Mouse (Mus musculus) intestine, embryonic 14.5 days (tissue): Measurements from ENCODE around the gene Slc5a3. TPM values are rescaled to one million over a fixed set of nuclear protein-coding genes. Genes with fewer than 3 reads are reported as not detected.

Source experiments
- ATAC-seq: fragments of 200-750 bp; cut with Nextera tagmentation; replicated peaks from 2 replicates; pipeline ENCODE4 v1.8.0; 2017; ENCODE audit warnings: low read depth, moderate number of reproducible peaks, moderate TSS enrichment, moderate library complexity; ENCODE audit not compliant: low FRiP score, low TSS enrichment
- DNase-seq: peaks from one replicate; pipeline ENCODE4 v3.0.0-alpha.2; 2018; ENCODE audit warnings: low spot score
- H3K27ac ChIP-seq: fragments of 300-500 bp; sonication (generic); 2 replicates; pipeline ENCODE4 v1.5.1; 2014; ENCODE audit warnings: low read depth, mild to moderate bottlenecking, control low read depth
- H3K27me3 ChIP-seq: fragments of 300-500 bp; sonication (generic); replicated peaks from 2 replicates; pipeline ENCODE4 v1.6.1; 2014; ENCODE audit warnings: low read length, control low read depth; ENCODE audit not compliant: control insufficient read depth, insufficient read depth
- H3K36me3 ChIP-seq: fragments of 300-500 bp; sonication (generic); 2 replicates; pipeline ENCODE4 v1.6.1; 2014; ENCODE audit warnings: low read length, control low read depth; ENCODE audit not compliant: control insufficient read depth, insufficient read depth
- H3K4me1 ChIP-seq: fragments of 300-500 bp; sonication (generic); replicated peaks from 2 replicates; pipeline ENCODE4 v1.6.1; 2014; ENCODE audit warnings: low read length, control low read depth, mixed read lengths; ENCODE audit not compliant: control insufficient read depth, insufficient read depth
- H3K4me2 ChIP-seq: fragments of 300-500 bp; sonication (generic); 2 replicates; pipeline ENCODE4 v1.6.1; 2014; ENCODE audit warnings: low read length
- H3K4me3 ChIP-seq: fragments of 300-500 bp; sonication (generic); 2 replicates; pipeline ENCODE4 v1.5.1; 2014; ENCODE audit warnings: low read depth, low read length, control low read depth, mixed read lengths
- H3K9ac ChIP-seq: fragments of 300-500 bp; sonication (generic); 2 replicates; pipeline ENCODE4 v1.6.1; 2014; ENCODE audit warnings: mild to moderate bottlenecking, low read length
- H3K9me3 ChIP-seq: fragments of 300-500 bp; sonication (generic); 2 replicates; pipeline ENCODE4 v1.6.1; 2016; ENCODE audit warnings: low read length, control low read depth; ENCODE audit not compliant: control insufficient read depth
- WGBS: fragments of 180-500 bp; shearing (Covaris S2); extraction: QIAGEN DNeasy Blood & Tissue Kit; methylation state at CpG from one replicate; pipeline ENCODE4 v1.1.7; 2014; 5-methylcytosine and 5-hydroxymethylcytosine counted together
- polyA plus RNA-seq: library from polyadenylated mRNA; unstranded; fragments of >200 nt; fragmentation: Nextera tagmentation; extraction: Ambion mirVana; gene quantifications from 2 replicates; pipeline ENCODE4 v1.2.1, GENCODE M21; 2014

Gene Slc5a3
- polyA plus RNA-seq, 1 experiment from 2014 or later: 8.4 TPM

DNA sequence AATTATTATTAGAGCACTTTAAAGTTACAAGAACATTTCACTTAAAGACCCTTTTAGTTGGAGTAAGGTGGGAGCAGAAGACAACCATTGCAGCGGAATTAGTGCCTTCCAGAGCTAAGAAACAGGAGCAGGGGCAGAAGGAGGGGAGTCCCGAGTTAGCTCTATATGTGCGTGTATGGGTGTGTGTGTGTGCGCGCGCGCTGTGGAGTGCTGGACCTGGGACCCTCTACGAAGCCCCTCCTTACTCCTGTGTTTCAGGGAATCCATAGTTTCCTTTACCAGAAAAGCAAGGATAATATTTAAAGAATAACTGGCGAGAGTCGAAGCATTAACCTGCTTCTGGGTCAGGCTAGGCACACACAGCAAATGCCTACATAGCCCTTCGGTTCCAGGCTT, 668 bp upstream of the Slc5a3 start:
- Histone ChIP-seq H3K4me3 (peak overlapping the region; percentile 94), H3K9me3 (peaks cover 6% of the 10 kb centered on the region; the same call in 1 of the 2 replicates), H3K9ac (peak overlapping the region; percentile 59), H3K4me1 (peaks cover 18% of the 10 kb centered on the region), H3K27ac (peak overlapping the region; percentile 69), H3K27me3 (no peaks in the 10 kb centered on the region), H3K4me2 (peak overlapping the region; percentile 67), H3K36me3 (peaks cover 10% of the 10 kb centered on the region)
- ATAC-seq (no peak), DNase-seq (no peak)
- WGBS: 4% methylated on average over 11 of the region's 11 CpGs

DNA sequence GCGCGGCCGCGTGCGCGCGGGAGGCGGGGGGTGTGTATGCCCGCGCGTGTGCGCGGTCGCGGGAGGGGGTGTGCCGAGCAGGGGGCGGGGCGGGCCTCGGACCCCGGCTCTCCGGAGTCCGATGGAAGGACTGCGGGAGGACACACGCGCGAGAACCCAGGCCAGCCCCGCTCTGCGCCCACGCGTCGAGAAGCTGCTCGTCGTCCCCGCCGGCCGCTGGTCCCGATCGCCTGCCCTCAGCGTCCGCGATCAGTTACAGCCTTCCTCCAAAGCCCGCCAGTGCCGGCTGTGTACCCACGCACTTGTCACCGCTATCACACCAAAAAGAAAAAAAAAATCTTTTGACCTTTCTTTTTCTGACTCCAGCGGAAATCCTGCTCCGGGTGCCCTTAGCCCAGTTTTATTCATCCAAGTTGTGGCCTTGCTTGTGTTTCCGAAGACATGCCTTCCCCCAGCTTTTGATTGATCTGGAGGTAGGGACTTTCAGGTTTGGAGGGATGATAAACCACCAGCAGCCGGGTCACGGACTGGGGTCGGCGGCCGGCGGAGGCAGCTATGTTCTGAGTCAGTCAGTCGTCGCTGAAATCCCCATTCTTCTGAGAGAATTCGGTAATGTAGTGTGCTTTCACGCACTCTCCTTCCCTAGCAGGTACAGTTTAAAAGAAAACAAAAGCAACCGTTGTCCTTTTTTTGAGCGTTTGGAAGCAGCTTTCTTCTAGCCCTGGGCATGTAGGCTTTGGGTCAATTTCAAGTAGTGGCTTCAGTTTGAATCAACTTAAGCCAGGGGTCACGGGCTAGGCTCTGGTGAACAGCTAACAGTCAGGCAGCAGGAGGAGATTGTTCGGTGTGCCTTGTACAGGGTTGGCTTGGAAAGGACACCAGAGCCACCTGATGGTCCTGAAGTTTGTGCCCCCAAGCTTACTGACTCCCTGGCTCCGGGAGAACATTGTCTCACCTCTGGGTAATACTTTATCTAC, 810 bp downstream of the Slc5a3 start:
- peak; percentile 69 for ATAC-seq
- H3K9ac ChIP-seq: peak overlapping the region; percentile 59

DNA sequence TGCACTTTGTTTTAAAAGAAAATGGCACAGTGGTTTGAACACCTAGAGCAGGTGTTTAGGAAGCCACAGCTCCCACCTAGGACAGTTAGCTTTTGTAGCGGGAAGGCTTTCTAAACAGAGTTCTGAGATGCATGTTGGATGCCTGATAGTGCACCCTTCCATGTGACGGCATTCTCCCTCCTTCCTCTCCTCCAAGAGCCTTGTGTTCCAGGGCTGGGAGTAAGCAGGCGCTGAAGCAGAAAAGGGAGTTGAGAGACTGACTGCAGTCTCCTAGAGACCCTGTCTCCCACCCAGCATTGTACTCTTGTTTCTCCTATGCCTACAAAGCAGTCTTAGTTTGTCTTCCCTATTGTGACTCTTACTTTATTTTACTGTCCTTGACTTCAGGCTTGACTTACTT, 2.1 kb downstream of the Slc5a3 start:
- Histone ChIP-seq H3K4me3 (no peak overlapping the region), H3K27ac (no peak overlapping the region), H3K4me2 (no peak overlapping the region), H3K27me3 (no peaks in the 10 kb centered on the region), H3K4me1 (peaks cover 18% of the 10 kb centered on the region), H3K9ac (no peak overlapping the region), H3K36me3 (peaks cover 23% of the 10 kb centered on the region), H3K9me3 (no peaks in the 10 kb centered on the region)
- ATAC-seq (no peak), DNase-seq (no peak)
- 74% methylated on average over 3 of the region's 3 CpGs for WGBS

More for the DNA sequence above, 810 bp downstream of the Slc5a3 start:
- peak; percentile 57 for DNase-seq
- Histone ChIP-seq H3K4me1 (peaks cover 18% of the 10 kb centered on the region), H3K4me3 (peak overlapping the region; percentile 94), H3K27ac (no peak overlapping the region), H3K36me3 (peaks cover 23% of the 10 kb centered on the region), H3K4me2 (peak overlapping the region; percentile 67), H3K27me3 (no peaks in the 10 kb centered on the region), H3K9me3 (peaks cover 3% of the 10 kb centered on the region; the same call in 1 of the 2 replicates)
- 3% methylated on average over 46 of the region's 63 CpGs for WGBS

DNA sequence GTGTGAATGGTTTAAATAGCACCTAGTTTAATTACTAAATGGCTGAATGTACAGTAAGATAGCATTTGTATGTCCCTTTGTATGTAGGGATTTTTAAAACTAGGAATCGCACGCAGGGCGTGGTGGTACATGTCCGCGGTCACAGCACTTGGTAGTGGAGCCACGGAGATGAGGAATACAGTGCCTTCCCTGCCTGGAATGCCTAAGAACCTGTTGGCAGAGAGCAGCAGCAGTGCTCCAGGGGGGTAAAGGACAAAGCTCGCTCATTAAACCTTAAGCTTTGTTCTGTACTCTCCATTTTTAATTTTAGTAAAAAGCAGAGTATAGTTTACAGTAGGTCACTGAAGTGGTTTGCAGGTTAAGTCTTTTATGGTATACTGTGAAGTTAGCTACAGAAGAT, 3.5 kb downstream of the Slc5a3 start:
- Histone ChIP-seq H3K36me3 (peaks cover 30% of the 10 kb centered on the region), H3K27me3 (no peaks in the 10 kb centered on the region), H3K4me2 (no peak overlapping the region), H3K9me3 (no peaks in the 10 kb centered on the region), H3K9ac (no peak overlapping the region), H3K27ac (no peak overlapping the region), H3K4me1 (peaks cover 18% of the 10 kb centered on the region), H3K4me3 (no peak overlapping the region)
- ATAC-seq (no peak), DNase-seq (no peak)
- 96% methylated on average over 7 of the region's 7 CpGs for WGBS

DNA sequence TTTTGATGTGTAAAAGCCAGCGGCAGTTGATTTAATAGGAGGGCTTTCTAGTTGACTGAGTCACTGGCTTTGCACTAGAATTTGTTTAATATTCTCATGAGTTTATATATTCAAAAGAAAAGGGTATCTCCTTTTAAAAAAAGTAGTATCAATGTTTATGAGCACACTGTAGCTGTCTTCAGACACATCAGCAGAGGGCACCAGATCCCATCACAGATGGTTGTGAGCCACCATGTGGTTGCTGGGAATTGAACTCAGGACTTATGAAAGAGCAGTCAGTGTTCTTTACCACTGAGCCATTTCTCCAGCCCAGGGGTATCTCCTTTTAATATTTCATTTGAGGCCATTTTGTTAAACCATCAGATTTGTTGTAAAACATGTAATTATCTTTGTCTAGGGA, 4.7 kb downstream of the Slc5a3 start:
- no peak for DNase-seq
- Histone ChIP-seq H3K27ac (no peak overlapping the region), H3K9me3 (no peaks in the 10 kb centered on the region), H3K4me3 (no peak overlapping the region), H3K36me3 (peaks cover 41% of the 10 kb centered on the region), H3K4me2 (no peak overlapping the region), H3K27me3 (no peaks in the 10 kb centered on the region), H3K4me1 (peaks cover 12% of the 10 kb centered on the region), H3K9ac (no peak overlapping the region)
- 97% methylated on average over 1 of the region's 1 CpGs for WGBS
- ATAC-seq: no peak

DNA sequence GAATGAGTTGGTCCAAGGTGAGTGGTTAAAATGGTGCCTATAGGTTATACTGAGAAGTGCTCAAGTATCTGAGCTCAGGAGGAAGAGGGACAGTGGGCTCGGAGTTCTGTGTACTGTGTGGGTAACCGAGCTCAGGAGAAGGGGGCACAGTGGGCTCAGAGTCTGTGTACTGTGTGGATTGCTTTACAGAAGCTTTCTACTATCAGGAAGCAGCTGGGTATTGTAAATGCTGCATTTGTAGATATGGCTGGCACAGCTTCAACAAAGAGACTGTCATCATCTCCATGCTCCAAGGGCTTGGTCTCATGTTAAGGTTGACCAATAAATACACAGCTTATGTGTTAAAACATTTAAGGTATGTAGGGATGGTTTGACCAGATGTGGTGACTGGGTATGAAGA, 6.7 kb downstream of the Slc5a3 start:
- ATAC-seq (no peak), DNase-seq (no peak)
- Histone ChIP-seq H3K4me1 (peaks cover 5% of the 10 kb centered on the region), H3K9ac (no peak overlapping the region), H3K27me3 (no peaks in the 10 kb centered on the region), H3K36me3 (peaks cover 55% of the 10 kb centered on the region), H3K9me3 (no peaks in the 10 kb centered on the region), H3K4me3 (no peak overlapping the region), H3K4me2 (no peak overlapping the region), H3K27ac (no peak overlapping the region)
- whole genome bisulfite sequencing: 98% methylated on average over 2 of the region's 2 CpGs

DNA sequence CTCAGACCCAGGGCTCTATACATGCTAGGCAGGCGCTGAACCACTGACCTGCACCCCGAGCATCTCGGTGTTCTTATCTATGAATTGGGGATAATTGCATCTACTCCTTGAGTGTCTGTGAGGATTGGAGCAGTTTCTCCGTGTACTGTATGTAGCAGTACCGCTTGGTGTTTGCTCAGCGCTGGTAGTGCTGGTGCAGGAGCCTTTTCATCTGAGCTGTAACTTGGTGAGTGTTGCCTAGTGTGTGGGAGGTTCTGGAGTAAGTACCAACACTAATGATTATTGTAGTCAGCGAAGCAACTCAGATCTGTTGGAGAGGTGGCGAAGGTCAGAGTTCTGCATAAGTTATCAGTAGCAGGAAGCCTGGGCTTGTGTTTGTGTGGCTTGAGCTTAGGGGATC, 12.2 kb downstream of the Slc5a3 start:
- ATAC-seq (no peak), DNase-seq (no peak)
- H3K9me3 ChIP-seq: no peaks in the 10 kb centered on the region
- no peak overlapping the region for H3K4me3 ChIP-seq
- no peaks in the 10 kb centered on the region for H3K27me3 ChIP-seq
- H3K9ac ChIP-seq: no peak overlapping the region
- no peak overlapping the region for H3K4me2 ChIP-seq
- peaks cover 43% of the 10 kb centered on the region for H3K36me3 ChIP-seq
- no peaks in the 10 kb centered on the region for H3K4me1 ChIP-seq
- 72% methylated on average over 8 of the region's 8 CpGs for whole genome bisulfite sequencing
- no peak overlapping the region for H3K27ac ChIP-seq

DNA sequence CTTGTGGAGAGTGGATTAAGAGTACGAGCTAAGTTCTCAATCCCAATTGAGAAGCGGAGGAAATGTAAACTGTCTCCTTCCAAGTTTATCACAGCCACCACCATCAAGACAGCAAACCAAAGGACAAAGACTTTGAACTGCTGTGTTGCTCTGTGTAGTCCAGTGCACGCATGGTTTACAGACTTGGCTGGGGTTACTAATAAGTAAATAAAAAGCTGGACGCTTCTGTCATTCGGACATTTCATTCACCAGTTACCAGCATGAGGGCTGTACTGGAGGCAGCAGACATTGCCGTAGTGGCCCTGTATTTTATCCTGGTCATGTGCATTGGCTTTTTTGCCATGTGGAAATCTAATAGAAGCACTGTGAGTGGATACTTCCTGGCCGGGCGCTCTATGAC, 18.7 kb downstream of the Slc5a3 start:
- no peak overlapping the region for H3K4me2 ChIP-seq
- DNase-seq (no peak), ATAC-seq (no peak)
- peaks cover 23% of the 10 kb centered on the region for H3K36me3 ChIP-seq
- H3K4me1 ChIP-seq: no peaks in the 10 kb centered on the region
- no peaks in the 10 kb centered on the region for H3K9me3 ChIP-seq
- H3K9ac ChIP-seq: no peak overlapping the region
- H3K27me3 ChIP-seq: no peaks in the 10 kb centered on the region
- H3K27ac ChIP-seq: no peak overlapping the region
- 93% methylated on average over 8 of the region's 8 CpGs for WGBS
- no peak overlapping the region for H3K4me3 ChIP-seq
